Mouse (Mus musculus) kidney, postnatal 10 days (tissue): Measurements from ENCODE around the gene Tada3.

Experiments used
- DNase-seq: peaks from one replicate; pipeline ENCODE4 v3.0.0; 2021; ENCODE audit warnings: mixed read lengths

Tada3 gene

DNA sequence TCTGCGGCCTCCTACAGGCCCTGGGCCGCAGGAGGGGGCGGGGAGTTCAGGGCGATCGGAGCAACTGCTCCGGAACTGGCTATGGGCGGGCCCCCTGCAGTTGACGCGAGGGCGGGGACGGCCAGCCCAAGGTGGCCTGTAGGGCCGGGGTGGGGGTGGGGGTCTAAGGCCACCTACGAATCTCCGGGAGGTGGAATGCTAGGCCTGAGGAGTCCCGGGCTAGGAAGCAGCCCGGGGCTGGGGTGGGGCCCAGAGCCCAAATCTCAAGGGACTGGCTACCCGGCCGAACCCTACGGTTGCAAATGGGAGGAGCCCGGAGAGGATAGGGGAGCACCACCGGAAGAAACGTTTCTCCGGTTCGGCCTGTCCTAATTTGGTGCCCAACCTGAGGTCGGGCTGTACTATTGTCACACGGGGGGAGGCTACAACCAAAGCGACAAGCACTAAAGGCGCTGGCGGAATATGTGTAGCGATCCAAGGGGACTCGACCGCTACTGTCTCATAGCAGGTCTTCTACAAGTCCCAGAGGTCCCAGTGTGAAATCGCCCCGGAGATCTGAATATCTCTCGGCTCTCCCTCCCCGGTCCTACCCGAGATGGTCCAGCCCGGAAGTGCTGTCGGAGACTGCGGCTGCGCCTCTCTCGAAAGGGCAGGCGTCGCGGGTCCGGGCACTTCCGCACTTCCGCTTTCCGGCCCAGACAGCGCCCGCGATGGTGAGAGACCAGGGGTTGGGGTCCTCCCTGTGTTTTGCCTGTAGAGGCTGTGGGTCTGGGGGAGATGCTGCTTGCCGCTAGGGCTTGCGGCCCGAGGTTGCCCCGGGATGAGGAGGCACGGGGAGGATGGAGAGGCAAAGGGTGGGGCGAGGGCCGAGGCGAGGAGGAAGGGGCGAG is at the start of gene Tada3, which contains the start of gene Arpc4:
Tada3 (minus strand) TSS at position 388 of the 890 bp plus-strand sequence.
Arpc4 (plus strand) TSS at position 620 of the 890 bp plus-strand sequence.
- peak; percentile 95 for DNase-seq

DNA sequence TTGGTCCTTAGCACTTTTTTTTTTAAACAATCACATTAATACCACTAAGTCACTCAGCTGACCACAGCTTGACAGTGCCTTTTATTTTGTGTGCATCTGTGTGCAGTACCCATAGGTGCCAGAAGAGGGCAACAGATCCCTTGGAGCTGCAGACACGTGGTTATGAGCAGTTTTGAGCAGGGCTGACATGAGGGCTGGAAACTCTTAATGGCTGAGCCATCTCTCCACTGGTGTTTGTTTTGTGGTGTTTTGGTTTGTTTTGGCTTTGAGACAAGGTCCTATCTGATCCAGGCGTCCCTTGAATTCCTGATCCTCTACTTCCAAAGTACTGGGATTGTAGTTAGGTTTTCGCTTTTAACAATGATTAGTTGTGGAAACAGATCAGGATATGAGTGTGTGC is 49.7 kb upstream of the Tada3 start:
- DNase-seq: peak; percentile 67

DNA sequence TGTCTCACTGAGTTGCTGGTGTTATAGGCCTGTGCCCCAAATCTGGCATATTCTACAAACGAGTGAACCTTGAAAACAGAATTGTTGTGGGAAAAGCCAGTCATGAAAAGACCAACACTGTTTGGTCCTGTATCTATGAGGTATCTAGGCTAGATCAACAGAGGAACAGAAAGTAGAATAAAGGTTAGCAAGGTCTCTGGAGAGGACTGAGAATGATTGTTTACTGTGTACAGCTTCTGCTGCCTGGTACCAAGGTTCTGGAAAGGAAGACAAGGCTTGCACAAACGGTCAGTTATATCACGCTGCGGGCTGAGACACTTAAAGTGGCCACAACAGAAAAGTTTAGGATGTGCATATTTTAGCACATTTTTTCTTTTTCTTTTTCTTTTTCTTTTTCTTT is 49.0 kb upstream of the Tada3 start:
- no peak for DNase-seq

DNA sequence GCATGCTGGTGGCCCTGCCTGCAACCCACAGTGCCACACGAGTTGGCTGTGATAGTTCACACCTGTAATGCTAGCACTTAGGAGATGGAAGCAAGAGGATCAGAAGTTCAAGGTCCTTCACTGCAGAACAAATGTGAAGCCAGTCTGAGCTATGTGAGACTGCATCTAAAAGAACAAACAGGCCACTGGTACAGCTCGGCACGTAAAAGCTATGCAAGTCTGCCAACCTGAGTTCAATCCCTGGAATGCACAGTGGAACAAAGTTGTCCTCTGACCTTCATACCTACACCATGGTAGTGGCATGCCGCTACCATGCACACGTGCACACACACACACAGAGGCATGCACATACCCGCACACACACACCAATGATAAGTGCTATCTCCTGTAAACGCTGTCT is 46.5 kb upstream of the Tada3 start:
- DNase-seq: no peak

DNA sequence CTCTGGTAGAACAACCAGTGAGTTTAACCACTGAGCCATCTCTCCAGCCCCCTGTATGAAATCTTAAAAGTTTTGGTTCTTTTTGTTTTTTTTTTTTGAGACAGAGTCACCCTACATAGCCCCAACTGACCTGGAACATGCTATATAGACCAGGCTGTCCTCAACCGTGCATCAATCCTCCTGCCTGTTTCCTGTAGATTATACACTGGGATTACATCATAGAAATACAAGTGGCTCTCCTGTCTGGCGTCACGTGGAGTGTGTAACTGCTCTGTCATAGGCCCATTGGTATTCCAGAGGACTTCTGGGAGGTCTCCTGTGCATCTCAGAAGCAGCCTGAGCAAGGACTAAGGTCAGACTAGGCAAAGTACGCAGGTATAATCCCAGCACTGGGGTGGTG is 45.3 kb upstream of the Tada3 start:
- DNase-seq: no peak

DNA sequence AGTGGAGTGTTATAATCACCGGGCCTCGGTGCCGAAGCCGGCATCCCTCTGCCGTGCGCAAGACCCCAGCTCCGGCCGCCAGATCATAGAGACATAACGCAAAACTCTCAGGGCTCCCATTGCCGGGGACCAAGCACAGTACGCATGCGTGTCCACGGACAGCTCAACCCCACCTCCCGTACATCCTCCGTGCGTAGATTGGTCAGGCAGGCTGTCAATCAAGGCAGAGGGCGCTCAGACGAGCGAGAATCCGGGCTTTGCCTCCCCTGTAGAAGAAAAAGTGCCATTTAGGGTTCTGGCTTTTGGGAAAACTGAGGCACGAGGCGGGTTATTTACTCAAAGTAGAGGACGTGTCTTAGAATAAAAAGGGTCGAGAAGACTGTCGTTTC is 41.5 kb upstream of the Tada3 start, which contains the start of gene Rpusd3:
Rpusd3 (minus strand) TSS at position 142 of the 389 bp plus-strand sequence.
- DNase-seq: peak; percentile 100

DNA sequence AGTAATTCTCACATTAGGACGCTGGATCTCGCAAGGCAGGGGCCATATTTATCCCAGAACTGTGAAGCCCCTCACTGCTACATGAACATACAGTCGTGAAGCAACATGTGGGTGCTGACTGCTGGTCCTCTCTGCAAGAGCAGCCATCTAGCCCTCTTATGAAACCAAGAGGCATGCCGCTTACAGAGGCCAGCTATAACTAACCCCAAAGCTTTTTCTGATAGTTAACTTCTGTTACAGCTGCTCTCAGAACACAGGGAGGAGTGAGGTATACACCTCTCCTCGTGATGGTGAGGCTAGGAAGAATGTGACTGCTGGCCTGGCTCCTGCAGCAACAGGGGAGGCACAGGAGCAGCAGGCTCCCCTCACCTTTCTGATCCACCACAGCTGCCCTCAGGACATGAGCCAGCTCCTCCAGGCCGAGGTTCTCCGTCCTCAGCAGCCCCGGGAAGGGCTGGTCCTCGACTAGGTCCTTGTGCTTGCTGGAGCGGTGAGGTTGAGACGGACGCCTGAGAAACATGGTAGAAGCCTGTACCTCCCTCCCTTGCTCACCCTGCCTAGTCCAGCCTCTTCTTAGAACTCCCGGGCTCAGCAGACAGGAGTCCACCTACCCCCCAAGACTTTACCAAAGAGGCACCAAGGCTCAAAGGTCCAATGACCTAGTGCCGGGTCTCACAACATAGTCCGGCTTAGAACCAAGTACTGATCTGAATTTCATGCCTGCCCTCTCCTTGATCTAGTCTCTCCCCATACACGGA is 40.9 kb upstream of the Tada3 start:
- DNase-seq: peak; percentile 53

DNA sequence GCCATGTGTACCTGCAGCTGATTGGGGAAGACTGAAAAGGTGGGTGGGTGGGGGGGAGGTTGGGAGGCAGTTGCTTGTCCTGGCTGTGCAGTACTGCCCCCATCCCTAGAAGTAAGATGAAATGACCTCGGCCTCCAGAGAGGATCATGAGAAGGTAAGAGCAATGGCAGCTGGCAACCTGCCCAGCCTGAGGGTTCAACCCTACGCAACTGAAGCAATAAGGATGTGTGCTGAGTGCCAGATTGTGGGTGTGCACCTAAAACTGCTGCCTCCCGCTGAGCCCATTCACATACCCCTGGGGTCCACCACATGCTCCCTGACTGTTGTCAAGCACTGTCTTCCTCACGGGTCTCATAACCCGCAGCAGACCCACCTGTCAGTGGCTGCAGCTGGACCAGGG is 38.7 kb upstream of the Tada3 start:
- no peak for DNase-seq

DNA sequence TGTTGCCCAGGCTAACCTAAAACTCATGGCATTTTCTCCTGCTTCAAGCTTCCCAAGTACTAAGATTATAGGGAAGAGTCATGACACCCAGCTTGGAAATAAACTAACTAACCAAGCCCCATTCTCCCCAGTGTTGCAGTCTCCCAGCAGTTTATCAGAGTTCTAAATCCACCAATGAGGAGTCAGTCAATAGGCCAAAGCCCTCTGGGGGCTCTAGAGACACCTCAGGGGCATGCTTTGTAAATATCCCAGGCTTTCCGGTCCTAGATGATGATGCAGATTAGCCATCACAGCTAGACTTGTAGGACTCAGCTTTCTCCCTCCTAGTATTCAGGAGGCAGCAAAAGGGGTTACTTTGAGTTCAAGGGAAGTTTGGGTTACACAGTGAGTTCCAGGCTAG is 32.3 kb upstream of the Tada3 start:
- no peak for DNase-seq

DNA sequence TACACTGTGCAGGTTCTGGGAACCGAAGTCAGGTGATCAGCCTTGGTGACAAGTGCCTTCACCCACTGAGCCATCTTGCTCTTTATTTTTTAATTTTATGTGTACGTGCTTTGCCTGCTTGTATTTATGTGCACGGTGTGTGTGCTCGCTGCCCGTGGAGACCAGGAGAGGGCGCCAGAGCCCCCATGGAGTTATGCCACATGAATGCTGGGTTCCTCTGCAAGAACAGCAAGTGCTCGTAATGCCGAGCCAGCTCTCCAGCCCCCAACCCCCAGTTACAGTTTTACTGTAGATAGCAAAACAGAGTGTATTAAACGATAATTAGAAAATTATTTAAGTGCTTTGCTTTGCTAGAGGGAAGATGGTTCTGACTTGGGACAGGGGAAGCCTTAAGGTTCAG is 29.0 kb upstream of the Tada3 start:
- DNase-seq: no peak

DNA sequence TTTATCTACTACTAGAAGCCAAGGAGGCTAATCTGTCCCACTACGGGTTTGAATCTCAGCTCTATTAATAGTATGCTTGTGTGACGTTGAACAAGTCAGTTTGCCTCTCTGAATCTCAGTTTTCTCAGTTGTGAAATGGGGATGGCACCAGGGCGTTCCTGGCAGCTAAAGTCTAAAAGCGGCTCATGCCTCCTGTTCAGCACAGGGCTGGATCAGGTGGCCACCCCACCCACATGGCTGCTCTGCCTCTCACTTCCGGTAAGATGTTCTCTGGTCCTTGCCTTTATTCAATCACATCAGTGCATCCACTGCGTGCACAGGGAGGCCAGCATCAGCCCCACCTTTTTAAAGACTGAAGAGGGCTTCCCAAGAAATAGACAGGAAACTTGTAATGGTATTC is 27.8 kb upstream of the Tada3 start:
- DNase-seq: no peak

DNA sequence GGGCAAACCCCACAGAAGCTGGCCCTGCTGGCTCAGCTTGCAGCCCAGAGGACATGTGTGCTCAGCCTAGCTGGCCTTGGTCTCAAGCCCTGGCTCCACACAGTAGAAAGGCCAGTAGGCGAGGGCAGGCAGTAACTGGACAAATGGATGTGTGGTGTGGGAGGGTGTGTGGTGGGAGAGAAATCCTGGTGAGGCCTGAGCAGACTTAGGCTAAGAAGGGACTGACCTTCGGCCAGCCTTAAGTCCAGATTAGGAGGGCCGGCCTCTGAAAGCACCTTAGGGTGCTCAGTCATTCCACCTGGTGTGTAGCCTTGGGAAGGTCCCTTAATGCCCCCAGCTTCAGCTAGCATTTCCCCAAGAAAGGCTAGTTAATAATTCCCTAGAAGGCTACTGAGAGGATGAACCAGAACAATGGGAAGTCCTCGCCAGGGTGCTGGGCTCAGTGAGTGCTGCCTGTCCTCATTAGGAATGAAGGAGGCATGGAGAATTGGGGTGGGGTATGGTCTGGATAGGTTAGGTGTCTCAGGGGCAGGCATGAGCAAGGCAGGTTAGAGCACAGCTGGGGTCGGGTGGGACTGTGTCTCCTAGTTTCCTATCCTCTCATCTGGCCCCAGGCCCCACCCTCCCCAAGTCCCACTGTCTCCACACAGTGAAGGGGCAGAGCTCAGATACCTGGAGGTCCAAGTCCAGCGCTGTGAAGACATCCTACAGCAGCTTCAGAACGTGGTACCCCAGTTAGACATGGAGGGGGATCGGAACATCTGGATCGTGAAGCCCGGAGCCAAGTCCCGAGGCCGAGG is 27.2 kb upstream of the Tada3 start:
- no peak for DNase-seq

DNA sequence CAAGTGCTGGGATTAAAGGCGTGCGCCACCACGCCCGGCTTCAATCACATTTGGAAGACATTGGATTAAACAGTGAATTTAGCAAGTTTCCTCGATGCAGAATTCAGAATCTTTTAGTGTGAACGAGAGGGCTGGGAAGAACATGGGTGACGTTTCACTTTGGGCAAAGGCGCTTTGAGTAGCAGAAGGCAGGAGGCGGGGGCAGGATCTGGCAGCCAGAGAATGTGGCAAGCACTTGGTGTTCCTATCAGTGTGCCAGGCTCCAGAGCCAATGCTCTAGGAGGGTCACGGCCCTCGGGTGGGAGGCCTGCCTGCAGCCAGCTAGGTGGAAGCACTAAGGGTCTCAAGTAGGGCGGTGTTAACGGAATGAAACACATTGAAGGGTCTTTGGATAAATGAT is 24.4 kb upstream of the Tada3 start:
- no peak for DNase-seq

DNA sequence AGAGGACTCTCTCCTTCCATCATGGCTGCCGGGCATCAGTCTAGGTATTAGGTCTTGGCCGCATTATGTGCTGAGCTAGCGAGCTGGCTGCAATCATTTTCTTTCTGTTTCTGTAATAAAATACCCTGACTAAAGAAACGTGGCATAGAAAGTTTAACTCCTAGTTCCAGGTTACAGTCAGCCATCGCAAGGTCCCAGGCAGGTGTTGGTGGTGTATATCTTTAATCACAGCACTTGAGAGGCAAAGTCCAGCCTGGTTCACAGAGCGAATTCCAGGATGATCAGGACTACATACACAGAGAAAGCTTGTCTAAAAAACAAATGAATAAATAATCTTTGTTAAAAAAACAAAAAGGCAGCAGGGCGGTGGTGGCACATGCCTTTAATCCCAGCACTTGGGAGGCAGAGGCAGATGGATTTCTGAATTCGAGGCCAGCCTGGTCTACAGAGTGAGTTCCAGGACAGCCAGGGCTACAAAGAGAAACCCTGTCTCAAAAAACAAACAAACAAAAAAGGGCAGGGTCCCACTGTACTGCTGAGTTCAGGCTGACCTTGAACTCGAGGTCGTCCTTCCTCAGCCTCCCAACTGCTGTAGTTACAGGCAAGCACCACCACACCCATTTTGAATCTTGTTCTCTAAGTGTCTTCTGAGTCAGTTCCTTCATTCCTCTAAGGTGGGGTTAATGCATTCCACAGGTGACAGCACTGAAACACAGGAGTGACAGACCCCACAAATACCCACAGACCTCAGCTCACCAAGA is 18.8 kb upstream of the Tada3 start:
- DNase-seq: no peak

DNA sequence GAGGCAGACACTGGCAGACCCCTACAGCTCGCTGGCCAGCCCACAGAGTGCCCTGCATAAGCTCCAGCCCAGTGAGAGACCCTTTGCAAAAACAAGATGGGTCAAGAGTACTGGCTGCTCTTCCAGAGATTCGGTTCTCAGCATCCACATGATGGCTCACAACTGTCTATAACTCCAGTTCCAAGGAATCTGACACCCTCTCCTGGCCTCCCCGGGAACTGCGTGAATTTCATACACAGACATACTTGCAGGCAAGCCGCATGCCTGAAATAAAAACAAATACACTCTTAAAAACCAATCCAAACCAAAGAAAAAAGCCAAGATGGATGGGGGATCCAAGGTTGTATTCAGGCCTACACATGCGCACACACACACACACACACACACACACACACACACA is 17.8 kb upstream of the Tada3 start:
- DNase-seq: no peak

DNA sequence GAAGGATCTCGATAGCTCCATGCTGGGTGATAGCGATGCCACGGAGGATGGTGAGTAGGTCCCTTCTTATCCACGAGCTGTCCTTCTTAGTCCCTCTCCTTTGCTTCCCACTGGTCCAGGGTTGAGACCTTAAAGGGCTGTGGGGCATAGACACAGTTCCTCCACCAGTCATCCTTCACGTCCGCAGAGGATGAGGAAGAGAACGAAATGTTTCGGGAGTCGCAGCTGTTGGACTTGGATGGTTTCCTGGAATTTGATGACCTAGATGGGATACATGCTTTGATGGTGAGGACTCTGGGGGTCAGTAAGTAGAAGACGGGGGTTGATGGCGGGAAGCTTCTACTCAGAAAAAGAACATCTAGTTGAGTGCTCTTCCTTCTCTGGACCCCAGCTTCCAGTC is 17.1 kb upstream of the Tada3 start:
- no peak for DNase-seq

DNA sequence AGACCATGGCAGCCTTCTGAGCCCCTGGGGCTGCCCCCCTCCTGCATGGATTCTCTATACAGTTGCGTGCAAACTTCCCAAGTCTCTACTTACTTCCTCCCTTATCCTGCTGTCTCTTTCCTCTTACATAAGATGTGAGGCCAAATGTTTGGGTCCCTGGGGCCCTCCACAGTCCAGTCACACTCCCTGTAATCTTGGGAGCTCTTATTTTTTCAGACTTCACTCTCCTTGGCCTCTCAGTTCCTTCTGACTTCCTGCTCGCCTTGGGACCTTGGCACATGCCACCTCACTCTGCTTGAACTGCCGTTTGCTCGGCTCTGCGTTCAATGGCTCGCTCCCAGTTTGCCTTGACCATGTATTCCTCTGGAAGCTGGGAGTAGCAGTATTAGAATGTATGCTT is 16.3 kb upstream of the Tada3 start:
- no peak for DNase-seq

DNA sequence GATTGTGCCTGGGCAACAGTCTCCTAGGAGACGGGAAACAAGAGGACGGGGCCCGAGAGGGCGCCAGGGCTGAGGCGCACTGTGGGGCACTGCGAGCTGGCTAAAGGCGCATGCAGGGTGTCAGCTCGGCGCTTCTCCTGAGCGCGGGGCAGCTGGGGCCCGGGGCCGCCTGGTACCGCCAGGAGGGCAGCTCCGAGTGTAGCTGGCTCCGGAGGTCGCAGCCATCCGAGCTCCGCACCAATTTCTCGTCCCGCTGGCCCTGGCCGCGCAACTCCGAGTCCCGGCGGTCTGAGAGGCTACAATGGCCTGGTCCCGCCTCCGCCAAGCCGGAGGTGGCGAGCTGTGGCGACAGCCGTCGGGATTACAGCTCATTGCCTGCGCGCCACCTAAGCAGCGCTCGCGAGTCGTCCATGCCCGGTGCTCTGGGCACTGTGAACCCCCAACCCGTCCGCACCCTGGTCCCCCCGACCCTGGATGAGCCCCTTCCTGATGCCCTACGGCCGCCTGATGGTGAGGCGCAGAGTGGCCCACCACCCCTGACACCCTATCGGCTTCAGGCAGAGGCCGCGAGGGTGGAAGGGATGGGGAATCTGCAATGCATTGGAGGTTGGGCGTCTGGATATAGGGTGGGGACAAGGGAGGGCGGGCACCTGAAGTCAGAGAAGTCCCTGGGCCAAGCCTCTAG is 14.8 kb upstream of the Tada3 start:
- peak; percentile 64 for DNase-seq

DNA sequence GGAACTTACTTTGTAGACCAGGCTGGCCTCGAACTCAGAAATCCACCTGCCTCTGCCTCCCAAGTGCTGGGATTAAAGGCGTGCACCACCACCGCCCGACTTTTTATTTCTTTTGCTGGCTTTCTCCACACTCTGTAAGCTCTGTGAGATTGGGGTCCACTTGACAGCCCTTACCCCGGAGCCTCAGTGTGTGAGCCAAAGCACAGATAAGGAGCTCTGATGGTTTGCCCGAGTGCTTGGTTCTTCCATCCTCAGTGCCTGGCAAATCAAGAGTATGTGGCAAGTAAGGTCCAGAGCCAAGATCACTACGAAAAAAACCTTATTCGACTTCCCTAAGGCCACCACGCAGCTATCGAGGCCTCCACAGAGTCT is 14.3 kb upstream of the Tada3 start:
- no peak for DNase-seq

DNA sequence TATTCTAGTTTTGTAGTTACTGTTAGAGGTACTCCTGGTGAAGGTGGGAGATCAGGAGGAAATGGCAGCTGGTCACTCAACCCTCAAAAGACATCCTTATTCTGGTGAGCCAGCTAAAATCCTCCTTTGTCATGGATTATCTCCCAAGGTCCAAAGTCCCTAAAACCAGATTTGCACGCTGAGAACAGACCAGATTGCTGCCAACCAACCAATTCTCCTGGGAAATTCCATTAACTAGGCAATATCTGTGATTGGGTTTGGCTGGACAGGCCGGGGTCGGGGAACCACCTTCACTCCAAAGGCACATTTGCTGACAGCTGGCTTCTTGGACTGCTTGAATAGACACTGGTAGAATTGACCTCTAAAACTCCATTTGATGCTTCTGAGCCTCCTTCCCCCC is 13.0 kb upstream of the Tada3 start:
- no peak for DNase-seq

DNA sequence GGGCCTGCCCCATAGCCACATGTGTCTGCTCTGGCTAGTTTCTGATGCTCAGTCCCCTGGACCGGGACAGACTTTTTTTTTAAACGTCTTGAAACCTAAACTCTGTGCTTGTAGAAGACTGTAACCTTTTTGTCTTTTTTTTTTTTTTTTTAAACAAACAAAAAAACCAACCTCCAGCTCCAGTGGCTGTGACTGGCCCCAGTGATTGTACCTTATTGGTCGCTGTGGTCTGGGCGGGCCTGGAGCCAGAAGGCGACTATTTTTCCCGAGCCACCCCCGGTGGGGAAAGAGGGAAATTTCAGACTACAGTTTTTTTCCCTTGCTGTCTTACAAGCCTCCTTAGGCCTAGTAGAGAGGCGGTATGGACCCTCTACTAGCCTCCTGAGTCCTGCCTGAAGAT is 11.3 kb upstream of the Tada3 start, which contains the start of gene Ttll3:
Ttll3 (plus strand) TSS at position 301 of the 400 bp plus-strand sequence.
- DNase-seq: no peak

DNA sequence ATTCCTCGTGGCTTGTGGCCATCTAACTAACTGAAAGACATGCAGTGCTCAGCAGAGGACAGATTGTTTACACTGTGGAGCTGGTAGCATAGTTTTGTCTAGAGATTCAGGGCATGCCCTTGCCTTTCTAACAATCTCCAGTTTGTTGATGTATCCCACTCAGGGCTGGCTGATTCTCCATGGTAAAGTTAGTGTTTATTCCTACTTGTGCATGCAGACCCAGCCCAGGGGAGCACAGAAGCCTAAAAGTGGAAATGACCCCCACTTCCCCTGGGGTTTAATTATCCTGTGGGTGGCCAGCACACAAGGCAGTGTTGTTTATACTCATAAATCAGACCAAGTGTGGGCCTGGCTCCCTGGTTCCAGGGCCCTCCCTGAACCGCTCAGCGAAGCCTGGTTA is 8.3 kb upstream of the Tada3 start:
- no peak for DNase-seq
